Mouse (Mus musculus): ENCODE data around the gene 2010005H15Rik. TPM values are rescaled to one million over a fixed set of nuclear protein-coding genes. Genes with fewer than 3 reads are reported as not detected.

The 2010005H15Rik gene
- not detected in 2 replicates for polyA plus RNA-seq (2012; rRNA removed)

GRCm38 (mm10) chr16:36221168-36221567 lies at the start of gene 2010005H15Rik:
2010005H15Rik (plus strand) TSS chr16:36221468.

GRCm38 (mm10) chr16:36183912-36184311 lies 37.4 kb upstream of the 2010005H15Rik start, which contains the start of gene Gm5483:
Gm5483 (plus strand) TSS chr16:36184212.

GRCm38 (mm10) chr16:36209967-36210453 lies 11.3 kb upstream of the 2010005H15Rik start, which contains the start of gene Gm5416:
Gm5416 (plus strand) TSS chr16:36210403.

GRCm38 (mm10) chr16:36276796-36277195 lies 55.5 kb downstream of the 2010005H15Rik start, which contains the start of gene Stfa1:
Stfa1 (plus strand) TSS chr16:36276951.

Other genes with a start within 250 kb of the 2010005H15Rik start
- 3.6 and 3.8 TPM in 2 replicates for gene Kpna1, start 242.7 kb upstream of the 2010005H15Rik start, polyA plus RNA-seq (2012; rRNA removed)
- gene Wdr5b, start 180.3 kb upstream of the 2010005H15Rik start, polyA plus RNA-seq (2012; rRNA removed) = 1.3 TPM in 2 replicates
- 39.3 and 55.3 TPM in 2 replicates for gene Fam162a, start 149.9 kb upstream of the 2010005H15Rik start, polyA plus RNA-seq (2012; rRNA removed)
- 2.7 and 4.7 TPM in 2 replicates for gene Ccdc58, start 149.8 kb upstream of the 2010005H15Rik start, polyA plus RNA-seq (2012; rRNA removed)
- not detected in 2 replicates for gene Csta1, start 90.2 kb upstream of the 2010005H15Rik start, polyA plus RNA-seq (2012; rRNA removed)
- gene Stfa2l1, start 64.7 kb upstream of the 2010005H15Rik start, polyA plus RNA-seq (2012; rRNA removed) = not detected in 2 replicates
- not detected in 2 replicates for gene Gm5483, start 37.3 kb upstream of the 2010005H15Rik start, polyA plus RNA-seq (2012; rRNA removed)
- not detected in 2 replicates for gene Gm5416, start 11.1 kb upstream of the 2010005H15Rik start, polyA plus RNA-seq (2012; rRNA removed)
- gene Stfa1, start 55.5 kb downstream of the 2010005H15Rik start, polyA plus RNA-seq (2012; rRNA removed) = not detected in 2 replicates
- not detected in 2 replicates for gene BC117090, start 112.9 kb downstream of the 2010005H15Rik start, polyA plus RNA-seq (2012; rRNA removed)
- gene BC100530, start 146.3 kb downstream of the 2010005H15Rik start, polyA plus RNA-seq (2012; rRNA removed) = not detected in 2 replicates
- not detected in 2 replicates for gene Stfa2, start 187.0 kb downstream of the 2010005H15Rik start, polyA plus RNA-seq (2012; rRNA removed)
- not detected in 2 replicates for gene Stfa3, start 233.9 kb downstream of the 2010005H15Rik start, polyA plus RNA-seq (2012; rRNA removed)